Mouse (Mus musculus) MN1 (cell line): ENCODE measurements around the gene Snap91.
A peak's percentile ranks its signal among the peaks of the same experiment; 100 is the strongest.

Source experiments
- DNase-seq: peaks from one replicate; pipeline ENCODE4 v3.0.0-alpha.2; 2016; ENCODE audit warnings: low spot score

The Snap91 gene

DNA sequence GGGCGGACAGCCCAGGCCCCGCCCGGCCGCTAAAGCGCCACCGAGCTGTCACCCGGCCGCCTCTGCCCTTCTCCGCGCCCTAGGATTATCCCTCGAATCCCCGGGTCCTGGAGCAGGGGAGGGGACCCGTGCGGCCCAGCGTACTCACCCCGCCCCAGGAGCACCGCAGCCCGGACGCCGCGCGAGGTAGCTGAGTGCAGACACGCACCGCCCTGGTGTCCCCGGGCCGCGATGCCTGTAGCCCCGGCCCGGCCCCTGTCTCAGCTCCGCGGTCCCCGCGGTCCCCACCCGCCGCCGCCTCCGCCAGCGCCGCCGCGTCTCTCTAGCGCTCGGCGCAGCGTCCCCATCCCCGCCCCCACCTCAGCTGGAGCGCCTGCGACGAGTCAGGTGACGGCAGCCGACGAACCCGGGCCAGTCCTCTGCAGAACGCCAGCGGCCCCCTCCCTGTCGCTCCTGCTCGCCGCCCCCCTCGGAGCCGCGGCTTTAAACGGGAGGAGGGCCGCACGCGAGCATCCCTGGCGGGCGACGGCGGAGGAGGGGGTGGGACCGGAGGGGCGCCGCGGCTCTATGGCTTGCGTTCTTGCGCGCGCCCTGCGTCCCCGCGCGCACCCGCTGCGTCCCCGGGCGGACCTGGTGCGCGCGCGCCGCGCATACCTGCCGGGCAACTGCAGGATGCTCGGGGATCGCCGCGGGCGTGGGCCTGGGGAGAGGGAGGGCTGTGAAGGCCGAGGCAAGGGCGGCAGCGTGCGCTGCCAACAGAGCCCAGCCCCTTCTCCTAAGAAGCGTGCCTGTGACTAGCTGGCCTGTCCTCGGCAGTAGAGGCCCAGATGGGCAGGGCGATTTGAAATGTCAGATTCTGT, at the start of gene Snap91:
Gene Snap91, minus strand, starts transcription at position 542 of the 860 bp plus-strand sequence.
- peak; percentile 83 for DNase-seq

GRCm38 (mm10) chr9:86926519-86926918, 46.1 kb upstream of the Snap91 start:
- no peak for DNase-seq

DNA sequence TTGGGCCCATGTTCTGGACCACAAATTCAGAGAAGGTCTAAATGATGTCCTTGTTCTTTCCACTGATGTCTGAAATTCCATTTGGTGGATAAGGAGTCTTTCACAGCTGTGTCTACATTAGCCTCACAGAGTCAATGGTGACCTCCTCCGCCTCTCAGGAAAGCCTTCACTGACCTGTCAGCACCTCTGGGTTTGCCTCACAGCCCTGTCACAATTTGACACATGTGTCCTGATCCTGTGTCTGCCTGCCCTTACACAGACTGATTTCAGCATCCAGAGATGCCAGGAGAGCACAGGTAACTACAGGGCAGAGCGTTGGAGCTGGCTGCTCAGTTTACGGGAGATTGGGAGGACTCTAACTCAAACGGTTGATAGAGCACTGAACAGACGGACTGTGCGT, 45.2 kb upstream of the Snap91 start:
- DNase-seq: no peak

DNA sequence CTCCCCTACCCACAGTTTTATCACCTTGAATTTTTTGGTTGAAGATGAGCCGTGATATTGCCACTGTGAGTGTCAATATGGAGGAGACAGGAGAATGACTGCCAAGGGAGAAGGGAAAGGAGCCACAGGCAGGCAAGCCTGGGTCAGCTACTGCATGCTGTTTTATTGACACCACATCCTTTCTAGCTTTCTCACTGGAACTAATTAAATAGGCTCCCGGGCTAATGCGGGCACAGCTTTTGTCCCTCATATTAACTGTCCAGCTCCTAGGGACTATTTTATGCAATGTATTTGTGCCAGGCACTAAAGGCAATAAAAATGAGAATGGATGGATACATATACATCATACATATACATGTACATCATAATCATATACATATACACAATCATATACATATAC, 42.0 kb upstream of the Snap91 start:
- no peak for DNase-seq

DNA sequence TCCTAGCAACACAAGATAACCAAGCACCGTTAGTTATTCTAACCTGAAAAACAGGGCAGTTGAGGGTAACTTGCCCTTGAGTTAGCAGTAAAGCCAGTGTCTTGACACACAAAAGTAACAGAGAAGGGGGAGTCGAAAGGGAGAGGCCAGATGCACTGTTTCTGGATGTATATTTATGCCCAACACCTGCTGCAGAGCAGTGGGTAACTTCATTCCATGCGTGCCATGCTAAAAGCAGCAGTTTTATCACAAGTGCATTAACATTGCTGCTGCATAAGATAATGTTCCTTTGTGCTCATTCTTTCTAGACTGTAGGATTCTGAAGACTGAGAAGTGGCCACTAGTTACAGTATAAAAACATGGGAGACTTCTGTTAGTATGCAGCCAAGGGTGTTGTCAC, 36.1 kb upstream of the Snap91 start:
- no peak for DNase-seq

DNA sequence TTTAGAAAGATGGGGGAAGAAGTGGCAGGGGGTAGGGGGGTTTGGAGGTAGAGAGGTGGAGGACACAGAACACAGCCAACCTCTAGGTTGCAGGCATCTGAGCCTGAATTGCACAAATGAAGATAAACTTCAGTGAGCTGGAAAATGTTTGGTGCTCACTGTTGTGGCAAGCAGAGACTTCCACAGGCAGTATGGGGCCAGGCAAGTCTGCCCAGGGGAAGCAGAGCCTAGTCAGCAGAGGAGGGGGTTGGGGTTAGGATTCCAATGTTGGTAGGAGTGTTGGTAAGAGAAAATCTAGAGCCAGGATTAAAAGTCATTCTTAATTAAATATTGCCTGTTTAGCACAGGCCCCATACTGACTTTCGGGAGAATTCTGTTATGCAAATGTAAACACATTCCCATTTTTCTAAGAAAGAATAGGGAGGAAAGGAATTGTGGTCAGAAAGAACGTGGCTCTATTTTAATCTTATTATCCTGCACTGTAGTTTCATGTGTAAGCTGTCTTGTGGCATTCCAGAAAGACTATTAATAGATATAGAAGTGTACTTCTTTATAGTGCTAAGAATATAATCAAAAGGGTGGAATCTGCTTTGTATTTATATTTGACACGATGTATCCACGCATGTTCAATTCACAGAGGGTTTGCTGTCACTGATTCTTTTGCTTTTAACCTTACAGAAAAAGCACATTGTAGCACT, 19.2 kb upstream of the Snap91 start:
- no peak for DNase-seq

GRCm38 (mm10) chr9:86879216-86880112, 990 bp downstream of the Snap91 start:
- DNase-seq: peak; percentile 80

- no peak for DNase-seq
Measured at GRCm38 (mm10) chr9:86878716-86879115, 1.7 kb downstream of the Snap91 start.

- DNase-seq: no peak
Measured at GRCm38 (mm10) chr9:86873681-86874080, 6.8 kb downstream of the Snap91 start.

- peak; percentile 52 for DNase-seq
Measured at GRCm38 (mm10) chr9:86869586-86870338, 10.7 kb downstream of the Snap91 start.

GRCm38 (mm10) chr9:86858101-86858500, 22.4 kb downstream of the Snap91 start:
- DNase-seq: no peak

- no peak for DNase-seq
Measured at GRCm38 (mm10) chr9:86857626-86858025, 22.8 kb downstream of the Snap91 start.

GRCm38 (mm10) chr9:86852861-86853260, 27.6 kb downstream of the Snap91 start:
- DNase-seq: no peak

DNA sequence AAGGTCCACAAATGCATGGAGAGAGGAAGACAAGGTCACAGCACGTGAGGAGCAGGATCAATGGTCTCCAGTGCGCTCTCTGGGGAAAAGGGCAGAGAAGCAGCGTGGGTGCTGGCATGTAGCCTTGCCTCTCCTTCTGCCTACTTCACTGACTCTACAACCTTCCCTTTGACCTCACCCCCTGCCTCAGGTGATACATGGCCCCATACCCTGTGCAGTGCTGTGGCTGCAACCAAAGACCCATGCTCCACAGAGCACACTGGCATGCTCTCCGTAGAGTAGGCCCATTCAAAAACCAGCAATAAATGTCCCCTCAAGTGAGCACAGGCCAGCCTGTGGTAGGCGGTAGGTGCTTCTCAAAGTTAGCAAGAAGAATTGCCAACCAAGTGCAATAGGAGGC, 28.8 kb downstream of the Snap91 start:
- no peak for DNase-seq

DNA sequence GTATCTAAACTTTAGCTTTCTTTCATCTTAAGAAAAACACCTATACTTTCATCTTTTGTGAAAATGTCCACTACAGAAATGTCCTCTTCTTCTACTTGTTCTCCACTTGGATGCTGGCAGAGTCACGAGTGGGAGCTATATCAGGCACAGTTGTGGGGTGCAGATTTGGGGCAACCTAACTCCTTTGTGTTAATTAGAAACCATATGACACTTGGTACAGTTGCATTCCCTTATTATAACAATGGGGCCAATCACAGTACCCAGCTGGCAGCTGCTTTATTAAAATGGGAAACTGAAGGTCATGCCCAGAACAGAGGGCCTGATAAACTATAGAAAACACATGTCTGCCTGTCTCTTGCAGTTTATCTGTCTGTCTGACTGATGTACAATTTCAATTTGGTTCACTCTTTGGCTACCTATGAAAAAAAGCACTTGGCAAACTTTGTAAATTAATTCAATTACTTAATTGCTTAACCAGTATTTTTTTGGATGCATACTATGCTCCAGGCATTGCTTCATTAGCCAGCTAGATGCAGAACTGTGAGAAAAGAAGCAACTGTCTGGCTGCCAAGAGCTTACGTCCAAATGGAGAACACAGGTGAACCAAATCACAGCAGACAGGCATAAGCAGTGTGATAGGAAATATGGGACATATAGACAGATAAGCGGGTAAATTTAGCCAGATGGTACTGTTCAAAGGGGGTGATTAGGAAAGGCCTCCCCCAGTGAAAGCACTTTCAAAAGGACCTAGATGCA, 29.8 kb downstream of the Snap91 start:
- no peak for DNase-seq

GRCm38 (mm10) chr9:86843747-86844353, 36.6 kb downstream of the Snap91 start:
- no peak for DNase-seq

DNA sequence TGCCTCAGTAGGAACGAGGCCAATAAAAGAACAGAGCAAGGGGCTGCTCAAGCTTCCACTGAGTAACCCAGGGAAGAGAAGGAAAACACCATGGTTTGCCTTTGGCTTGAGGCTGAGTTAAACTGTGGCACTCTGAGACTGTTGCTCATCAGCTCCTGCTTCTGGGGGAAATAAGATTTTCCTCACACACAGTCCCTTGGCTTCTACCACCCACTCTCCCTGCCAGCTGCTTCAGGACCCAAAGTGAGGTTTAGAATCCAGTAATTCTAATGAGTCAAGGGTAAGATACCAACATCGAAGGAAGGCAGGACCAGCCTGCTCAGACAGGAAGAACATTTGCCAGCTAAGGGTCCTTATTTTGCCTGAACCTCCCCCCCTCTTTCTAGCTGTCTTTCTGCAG, 50.7 kb downstream of the Snap91 start:
- no peak for DNase-seq

- DNase-seq: no peak
Measured at GRCm38 (mm10) chr9:86829034-86829433, 51.4 kb downstream of the Snap91 start.

DNA sequence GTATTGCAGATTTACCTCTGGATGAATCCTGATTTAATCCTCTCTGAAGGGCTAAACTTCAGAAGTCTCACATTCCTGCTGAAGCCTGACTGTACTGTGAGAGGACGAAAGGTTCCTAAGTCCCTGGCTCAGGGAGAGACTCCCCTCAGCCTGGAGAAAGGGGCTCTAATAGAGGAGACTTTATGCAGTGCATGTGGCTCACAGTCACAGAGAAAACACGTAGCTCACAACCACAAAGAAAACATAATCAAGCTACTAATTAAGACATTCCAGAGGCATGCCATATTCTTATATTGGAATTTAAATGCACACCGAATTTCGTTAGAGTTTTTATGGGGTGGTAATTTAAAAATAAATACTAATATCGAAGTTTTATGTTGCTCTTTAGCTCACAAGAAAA, 61.1 kb downstream of the Snap91 start:
- no peak for DNase-seq

GRCm38 (mm10) chr9:86817673-86818072, 62.8 kb downstream of the Snap91 start:
- DNase-seq: no peak
